Mouse (Mus musculus): Measurements from ENCODE around the gene Cacna1d. TPM values are rescaled to one million over a fixed set of nuclear protein-coding genes. Genes with fewer than 3 reads are reported as not detected.

Cacna1d gene
- polyA plus RNA-seq, 1 experiment from 2014 or later, result 10.5 TPM

DNA sequence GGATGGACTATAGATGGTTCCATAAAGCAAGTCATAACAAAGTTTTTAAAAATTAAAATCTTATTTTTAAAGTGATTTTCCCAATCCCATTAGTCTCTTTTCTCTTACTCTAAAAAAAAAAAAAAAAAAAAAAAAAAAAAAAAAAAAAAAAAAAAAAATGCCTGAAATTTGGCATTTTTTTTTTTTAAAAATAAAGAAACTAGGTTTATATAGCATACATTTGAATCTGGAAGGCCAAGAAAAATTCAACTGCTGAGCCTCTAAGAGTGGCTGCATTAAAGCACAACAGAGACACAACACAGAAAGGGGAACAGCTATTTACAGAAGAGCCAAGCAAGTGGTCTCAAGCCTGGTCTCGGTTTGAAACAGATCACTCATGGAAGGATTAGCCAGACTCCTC lies 112.9 kb downstream of the Cacna1d start:
- Histone ChIP-seq H3K27me3 (ENCODE audit: insufficient read depth, low read length) (no peaks in the 10 kb centered on the region), H3K4me3 (ENCODE audit: low read depth, low read length) (no peak overlapping the region), H3K9me3 (ENCODE audit: low read depth, low read length) (no peaks in the 10 kb centered on the region; the same call in 1 of the 2 replicates), H3K4me1 (ENCODE audit: insufficient read depth) (no peaks in the 10 kb centered on the region), H3K36me3 (ENCODE audit: insufficient read depth) (no peaks in the 10 kb centered on the region), H3K4me2 (no peak overlapping the region), H3K9ac (no peak overlapping the region), H3K27ac (ENCODE audit: low read depth) (no peak overlapping the region)
- no peak for ATAC-seq (ENCODE audit: insufficient read depth)
- 72% methylated on average over 1 of the region's 1 CpGs for WGBS
- no peak for TF ChIP-seq CTCF (IDR thresholded peaks at IDR 0.05; ENCODE audit: low read depth)
- DNase-seq, result no peak

DNA sequence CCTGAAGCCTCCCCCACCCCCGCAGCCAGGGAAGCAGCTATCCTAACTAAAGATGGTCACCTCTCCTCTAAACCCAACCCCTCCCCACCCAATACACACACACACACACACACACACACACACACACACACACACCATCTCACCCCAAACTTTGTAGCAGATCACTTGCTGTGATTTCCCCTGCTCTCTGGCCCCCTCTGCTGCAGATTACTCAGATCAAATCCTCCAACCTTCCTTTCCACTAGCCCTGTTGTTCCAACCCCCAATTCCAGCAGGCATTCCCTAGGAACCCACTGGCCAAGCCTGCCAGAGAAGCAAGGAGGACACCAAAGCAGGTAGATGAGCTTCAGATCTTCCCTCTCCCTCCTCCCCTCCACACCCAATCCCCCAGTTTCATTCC lies 118.4 kb downstream of the Cacna1d start:
- DNase-seq (no peak), ATAC-seq (ENCODE audit: insufficient read depth) (no peak)
- Histone ChIP-seq H3K4me3 (ENCODE audit: low read depth, low read length) (no peak overlapping the region), H3K9ac (no peak overlapping the region), H3K9me3 (ENCODE audit: low read depth, low read length) (no peaks in the 10 kb centered on the region; the same call in 1 of the 2 replicates), H3K4me2 (no peak overlapping the region), H3K27ac (ENCODE audit: low read depth) (no peak overlapping the region), H3K27me3 (ENCODE audit: insufficient read depth, low read length) (no peaks in the 10 kb centered on the region), H3K36me3 (ENCODE audit: insufficient read depth) (no peaks in the 10 kb centered on the region), H3K4me1 (ENCODE audit: insufficient read depth) (no peaks in the 10 kb centered on the region)
- TF ChIP-seq CTCF (IDR thresholded peaks at IDR 0.05; ENCODE audit: low read depth), result peak; percentile 35
- 33% methylated on average over 1 of the region's 1 CpGs for WGBS

GRCm38 (mm10) chr14:30371070-30371469 lies 120.2 kb downstream of the Cacna1d start:
- H3K4me1 ChIP-seq (ENCODE audit: insufficient read depth), result no peaks in the 10 kb centered on the region
- H3K4me2 ChIP-seq, result no peak overlapping the region
- peak; percentile 12; the same call in 1 of the 2 replicates for TF ChIP-seq CTCF (IDR thresholded peaks at IDR 0.05; ENCODE audit: low read depth)
- H3K27me3 ChIP-seq (ENCODE audit: insufficient read depth, low read length), result no peaks in the 10 kb centered on the region
- no peaks in the 10 kb centered on the region for H3K36me3 ChIP-seq (ENCODE audit: insufficient read depth)
- no peak overlapping the region for H3K4me3 ChIP-seq (ENCODE audit: low read depth, low read length)
- WGBS, result 72% methylated on average over 2 of the region's 2 CpGs
- no peak overlapping the region for H3K27ac ChIP-seq (ENCODE audit: low read depth)
- DNase-seq, result no peak
- no peaks in the 10 kb centered on the region; the same call in 1 of the 2 replicates for H3K9me3 ChIP-seq (ENCODE audit: low read depth, low read length)
- no peak for ATAC-seq (ENCODE audit: insufficient read depth)
- no peak overlapping the region for H3K9ac ChIP-seq

DNA sequence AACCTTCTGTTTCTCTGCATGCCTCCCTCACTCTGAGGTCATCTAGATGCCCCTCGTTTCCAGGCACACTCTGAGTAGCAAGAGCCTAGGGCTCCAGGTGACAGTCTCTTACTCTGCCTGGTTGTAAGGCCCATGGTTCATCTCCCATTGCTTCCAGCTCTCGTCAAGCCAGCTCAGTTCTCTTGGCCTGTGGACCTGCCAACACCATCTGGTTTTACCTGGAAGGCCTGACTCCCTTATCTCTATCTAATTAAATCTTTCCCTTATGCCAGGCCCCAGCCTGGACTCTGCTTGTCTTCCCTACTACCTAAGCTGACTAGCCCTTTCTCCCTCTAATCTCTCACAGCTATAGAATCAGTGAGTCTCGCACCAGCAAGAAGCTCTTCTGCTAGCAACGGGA lies 124.2 kb downstream of the Cacna1d start:
- Histone ChIP-seq H3K4me3 (ENCODE audit: low read depth, low read length) (no peak overlapping the region), H3K36me3 (ENCODE audit: insufficient read depth) (no peaks in the 10 kb centered on the region), H3K9ac (no peak overlapping the region), H3K4me2 (no peak overlapping the region), H3K4me1 (ENCODE audit: insufficient read depth) (peaks cover 4% of the 10 kb centered on the region), H3K27me3 (ENCODE audit: insufficient read depth, low read length) (no peaks in the 10 kb centered on the region), H3K9me3 (ENCODE audit: low read depth, low read length) (no peaks in the 10 kb centered on the region), H3K27ac (ENCODE audit: low read depth) (no peak overlapping the region)
- 79% methylated on average over 4 of the region's 4 CpGs for WGBS
- no peak for TF ChIP-seq CTCF (IDR thresholded peaks at IDR 0.05; ENCODE audit: low read depth)
- DNase-seq (no peak), ATAC-seq (ENCODE audit: insufficient read depth) (no peak)

DNA sequence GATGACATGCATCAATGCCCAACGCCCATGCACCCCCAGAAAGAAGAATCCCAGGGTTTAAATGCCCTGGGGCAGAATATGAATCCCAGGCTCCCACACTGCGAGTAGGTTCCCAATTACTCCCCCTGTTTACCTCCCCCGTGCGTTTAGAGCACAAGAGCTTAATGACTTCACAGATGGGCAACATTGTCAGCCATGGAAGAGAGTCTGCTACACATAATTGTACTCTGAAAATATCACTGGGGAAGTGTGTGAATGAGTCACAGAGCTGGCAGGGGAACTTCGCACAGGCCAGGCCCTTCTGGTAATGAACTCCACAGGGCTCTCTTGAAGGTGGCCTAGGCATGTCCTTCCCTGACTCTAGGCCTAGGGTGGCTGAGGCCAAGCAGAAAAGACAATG lies 125.4 kb downstream of the Cacna1d start:
- Histone ChIP-seq H3K9me3 (ENCODE audit: low read depth, low read length) (no peaks in the 10 kb centered on the region), H3K4me2 (no peak overlapping the region), H3K27me3 (ENCODE audit: insufficient read depth, low read length) (no peaks in the 10 kb centered on the region), H3K36me3 (ENCODE audit: insufficient read depth) (no peaks in the 10 kb centered on the region), H3K27ac (ENCODE audit: low read depth) (no peak overlapping the region), H3K4me3 (ENCODE audit: low read depth, low read length) (no peak overlapping the region), H3K4me1 (ENCODE audit: insufficient read depth) (peaks cover 7% of the 10 kb centered on the region), H3K9ac (no peak overlapping the region)
- ATAC-seq (ENCODE audit: insufficient read depth) (no peak), DNase-seq (no peak)
- TF ChIP-seq CTCF (IDR thresholded peaks at IDR 0.05; ENCODE audit: low read depth), result no peak
- WGBS, result 76% methylated on average over 5 of the region's 5 CpGs

DNA sequence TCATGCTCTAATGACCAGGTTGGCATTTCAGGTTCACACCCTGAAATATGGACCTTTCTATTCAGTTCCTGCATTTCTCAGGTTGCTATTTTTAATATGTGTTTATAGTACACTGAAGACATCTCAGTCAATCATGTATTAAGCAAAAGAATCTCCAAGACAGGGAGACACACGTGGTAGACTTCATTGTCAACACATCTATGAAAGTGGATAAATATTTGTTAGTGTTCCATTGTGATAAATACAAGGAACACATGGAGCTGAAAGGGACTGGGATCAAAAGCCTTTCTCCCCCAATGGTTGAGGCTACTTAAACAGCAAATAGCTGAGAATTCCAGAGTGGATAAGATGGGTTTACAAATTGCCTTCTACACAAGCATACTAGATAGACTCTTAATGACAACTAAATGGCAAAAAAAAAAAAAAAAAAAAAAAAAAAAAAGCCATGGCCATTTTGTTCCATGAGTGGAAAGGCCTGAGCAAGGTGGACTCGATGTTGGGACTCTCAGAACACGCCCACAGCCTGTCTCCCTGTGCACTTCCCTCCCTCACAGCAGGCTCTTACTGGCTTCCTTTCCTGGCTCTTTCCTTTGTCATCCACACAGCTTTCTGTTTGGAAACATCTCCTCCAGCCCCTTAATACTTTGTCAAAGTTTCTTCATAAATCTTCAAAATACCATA lies 127.6 kb downstream of the Cacna1d start:
- H3K4me1 ChIP-seq (ENCODE audit: insufficient read depth), result peaks cover 7% of the 10 kb centered on the region
- no peaks in the 10 kb centered on the region for H3K36me3 ChIP-seq (ENCODE audit: insufficient read depth)
- peak; percentile 48 for ATAC-seq (ENCODE audit: insufficient read depth)
- H3K4me3 ChIP-seq (ENCODE audit: low read depth, low read length), result no peak overlapping the region
- H3K27ac ChIP-seq (ENCODE audit: low read depth), result peak overlapping the region; percentile 73
- no peaks in the 10 kb centered on the region for H3K27me3 ChIP-seq (ENCODE audit: insufficient read depth, low read length)
- H3K9ac ChIP-seq, result no peak overlapping the region
- 39% methylated on average over 3 of the region's 3 CpGs for WGBS
- no peak overlapping the region for H3K4me2 ChIP-seq
- TF ChIP-seq CTCF (IDR thresholded peaks at IDR 0.05; ENCODE audit: low read depth), result no peak
- peak; percentile 81 for DNase-seq
- no peaks in the 10 kb centered on the region for H3K9me3 ChIP-seq (ENCODE audit: low read depth, low read length)

DNA sequence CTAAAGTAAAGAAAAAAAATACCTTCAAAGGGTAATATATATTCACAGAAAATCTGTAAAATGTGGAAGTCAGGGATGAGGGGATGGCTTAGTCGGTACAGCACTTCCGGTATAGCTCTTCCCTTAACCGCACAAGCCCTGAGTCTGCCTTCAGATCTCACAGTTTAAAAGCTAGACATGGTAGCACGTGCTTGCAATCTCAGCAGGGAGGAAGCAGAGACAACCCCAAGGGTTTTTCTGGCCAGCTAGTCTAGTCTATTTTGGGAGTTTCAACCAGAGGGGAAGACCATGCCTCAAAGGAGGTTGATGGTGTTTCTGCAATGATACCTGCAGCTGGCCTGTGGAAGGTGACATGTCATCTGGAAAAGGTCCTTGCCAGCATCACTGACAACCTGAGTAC lies 128.9 kb downstream of the Cacna1d start:
- Histone ChIP-seq H3K27me3 (ENCODE audit: insufficient read depth, low read length) (no peaks in the 10 kb centered on the region), H3K4me1 (ENCODE audit: insufficient read depth) (peaks cover 7% of the 10 kb centered on the region), H3K27ac (ENCODE audit: low read depth) (peak overlapping the region; percentile 79), H3K9ac (no peak overlapping the region), H3K4me3 (ENCODE audit: low read depth, low read length) (no peak overlapping the region), H3K36me3 (ENCODE audit: insufficient read depth) (no peaks in the 10 kb centered on the region), H3K9me3 (ENCODE audit: low read depth, low read length) (no peaks in the 10 kb centered on the region), H3K4me2 (no peak overlapping the region)
- WGBS, result 70% methylated on average over 4 of the region's 4 CpGs
- DNase-seq (peak; percentile 18), ATAC-seq (ENCODE audit: insufficient read depth) (no peak)
- TF ChIP-seq CTCF (IDR thresholded peaks at IDR 0.05; ENCODE audit: low read depth), result no peak
